Mouse (Mus musculus): Measurements from ENCODE around the gene Gm12216.

- TF ChIP-seq MAFK (IDR thresholded peaks at IDR 0.05; ENCODE audit: insufficient read depth, low read depth, low read length) (no peak), ZC3H11A (IDR thresholded peaks at IDR 0.05; ENCODE audit: borderline replicate concordance, low read depth, low read length) (no peak), CHD2 (IDR thresholded peaks at IDR 0.05; ENCODE audit: low read depth, low read length) (no peak)
Measured at GRCm38 (mm10) chr11:53903781-53904533, 44.9 kb upstream of the Gm12216 start.

Measured in ES-E14 (cell line).